Mouse (Mus musculus): Measurements from ENCODE around the gene Apom. TPM values are rescaled to one million over a fixed set of nuclear protein-coding genes. Genes with fewer than 3 reads are reported as not detected.

Apom gene
- 0.18 and 0.21 TPM in 2 replicates for polyA plus RNA-seq (2015; fragmentation: Nextera tagmentation; extraction: Ambion mirVana)

DNA sequence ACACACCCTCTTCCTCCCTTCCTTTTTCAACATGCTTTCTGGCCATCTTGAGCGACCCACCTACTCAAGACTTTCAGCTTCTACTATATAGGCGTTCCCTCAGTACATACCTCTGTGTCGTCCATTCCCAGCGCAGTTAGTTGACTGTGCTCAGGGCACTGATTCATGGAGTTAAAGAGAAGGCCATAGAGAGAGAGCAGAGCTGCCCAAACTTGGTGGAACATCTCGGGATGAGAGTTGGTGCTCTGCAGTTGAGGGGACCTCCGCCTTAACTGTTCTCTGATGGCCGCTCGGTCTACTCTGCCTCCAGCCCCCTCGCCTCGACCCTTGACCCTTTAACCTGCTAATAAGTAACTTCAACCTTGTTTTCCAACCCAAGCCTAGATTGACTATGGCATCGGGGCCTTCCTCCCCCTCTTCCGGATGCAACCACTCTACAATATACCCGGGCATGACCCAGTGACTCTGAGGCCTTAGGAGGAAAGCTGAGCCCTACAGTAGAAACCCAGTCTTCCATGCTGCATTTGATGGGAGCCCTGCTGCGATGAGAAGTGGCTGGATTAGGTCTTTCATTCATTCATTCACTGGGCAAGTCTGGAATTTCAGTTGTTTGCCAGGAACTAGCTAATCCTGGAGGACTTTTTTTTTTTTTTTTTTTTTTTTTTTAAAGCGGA is at the start of gene Apom:
TSS of gene Apom (minus strand) at position 551 of the 674 bp plus-strand sequence.
- no peak for DNase-seq (ENCODE audit: low spot score)

DNA sequence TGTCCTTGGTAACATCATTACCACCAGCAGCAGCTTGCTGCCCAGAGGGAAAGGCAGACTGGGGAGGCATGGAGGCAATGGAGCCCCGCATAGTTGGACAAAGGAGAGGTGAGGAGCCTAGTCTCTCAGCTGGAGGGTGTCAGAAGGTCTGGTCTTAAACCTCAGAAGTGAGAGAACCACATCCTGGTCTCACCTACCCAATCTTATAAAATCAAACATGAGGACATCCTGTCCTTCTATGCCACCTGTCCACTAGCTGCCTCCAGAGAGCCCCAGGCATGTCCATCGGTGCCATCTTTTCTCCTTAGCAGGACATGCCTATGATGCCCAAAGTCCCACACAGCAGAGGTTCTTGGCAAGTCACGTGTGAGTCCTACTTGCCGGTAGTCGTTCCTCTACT is 48.2 kb upstream of the Apom start:
- no peak for DNase-seq (ENCODE audit: low spot score)

DNA sequence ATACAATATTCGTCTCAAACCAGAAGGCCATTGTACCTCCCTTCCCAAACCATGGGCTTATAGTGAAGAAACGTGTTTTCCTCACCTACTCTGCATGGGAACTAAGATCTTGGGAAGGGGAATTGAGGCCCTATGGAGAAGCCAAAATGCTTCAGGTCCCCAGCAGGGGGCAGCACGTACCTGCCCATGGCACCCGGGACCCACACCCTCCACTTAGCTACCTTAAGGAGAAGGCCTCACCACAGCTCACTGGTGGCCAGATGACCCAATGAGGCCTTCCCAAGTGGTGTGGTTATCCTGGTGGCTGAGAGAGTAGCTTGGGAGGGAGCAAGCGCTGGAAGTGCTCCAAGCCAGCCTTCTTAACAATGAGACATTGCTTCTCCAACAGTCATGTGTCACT is 46.7 kb upstream of the Apom start:
- peak; percentile 80 for DNase-seq (ENCODE audit: low spot score)

DNA sequence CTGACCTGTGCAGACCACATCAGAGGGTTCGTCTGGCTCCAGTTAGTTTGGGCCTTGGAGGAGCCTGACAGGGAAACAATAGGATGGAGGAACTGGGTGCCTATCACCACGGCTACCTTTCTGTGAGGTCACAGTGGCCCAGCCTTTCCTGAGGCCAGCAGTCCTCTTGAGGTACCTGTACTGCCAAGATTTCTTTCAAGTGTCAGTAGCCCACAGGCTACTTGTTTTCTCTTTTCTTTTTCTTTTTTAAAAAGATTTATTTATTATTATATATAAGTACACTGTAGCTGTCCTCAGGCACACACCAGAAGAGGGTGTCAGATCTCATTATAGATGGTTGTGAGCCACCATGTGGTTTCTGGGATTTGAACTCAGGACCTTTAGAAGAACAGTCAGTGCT is 44.1 kb upstream of the Apom start, which contains the start of gene Aif1:
TSS of gene Aif1 (minus strand) at position 101 of the 400 bp plus-strand sequence.
- DNase-seq (ENCODE audit: low spot score): no peak

DNA sequence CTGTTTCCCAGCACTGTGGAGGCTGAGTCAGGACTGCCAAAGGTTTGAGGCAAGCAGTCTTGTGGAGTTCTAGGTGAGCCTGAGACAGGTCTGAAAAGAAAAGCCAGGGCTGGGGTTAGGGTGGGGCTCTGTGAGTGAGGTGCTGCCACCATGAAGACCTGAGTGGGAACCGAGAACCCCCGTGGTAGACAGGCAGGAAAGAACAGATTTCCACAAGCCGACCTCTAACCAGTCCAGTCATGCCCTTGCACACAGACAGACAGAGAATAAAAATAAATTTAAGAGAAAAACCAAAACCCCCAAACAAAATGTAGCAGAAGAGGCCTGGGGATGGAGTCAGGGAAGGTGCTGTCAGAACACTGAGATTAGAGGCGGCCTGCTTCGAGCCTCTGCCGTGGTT is 43.5 kb upstream of the Apom start:
- no peak for DNase-seq (ENCODE audit: low spot score)

DNA sequence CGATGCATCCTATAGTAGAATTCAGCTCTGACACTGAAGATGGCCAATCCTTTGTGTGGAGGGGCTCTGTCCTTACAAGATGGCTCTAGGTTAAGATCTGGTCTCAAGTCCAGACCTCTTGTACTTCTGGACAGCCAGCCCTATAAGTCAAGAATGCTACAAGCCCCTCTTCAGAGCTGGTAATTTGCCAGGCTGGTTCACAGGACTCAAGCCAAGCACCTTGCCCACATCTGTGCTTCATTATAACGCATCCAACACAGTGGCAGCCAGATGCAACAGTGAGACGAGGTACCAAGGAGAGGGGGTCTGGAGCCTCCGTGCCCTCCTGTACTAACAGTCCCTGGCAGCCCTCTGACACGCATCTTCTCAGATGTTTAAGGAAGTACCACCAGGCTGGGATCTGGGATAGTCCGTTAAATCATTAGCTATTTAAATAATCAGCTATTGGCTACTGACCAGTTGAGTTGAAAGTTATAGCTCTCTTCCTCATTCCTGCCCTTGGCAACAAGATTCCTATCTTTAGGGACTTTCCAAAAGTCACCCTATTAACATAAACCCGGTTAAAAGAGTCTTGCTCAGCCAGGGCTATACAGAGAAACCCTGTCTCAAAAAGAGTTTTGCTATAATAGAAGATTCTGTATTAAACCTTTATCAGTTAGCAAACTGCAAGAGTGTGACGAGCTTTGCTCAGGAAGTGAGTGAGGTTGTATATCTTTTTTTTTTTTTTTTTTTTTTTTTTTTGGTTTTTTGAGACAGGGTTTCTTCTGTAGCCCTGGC is 42.5 kb upstream of the Apom start:
- DNase-seq (ENCODE audit: low spot score): no peak

DNA sequence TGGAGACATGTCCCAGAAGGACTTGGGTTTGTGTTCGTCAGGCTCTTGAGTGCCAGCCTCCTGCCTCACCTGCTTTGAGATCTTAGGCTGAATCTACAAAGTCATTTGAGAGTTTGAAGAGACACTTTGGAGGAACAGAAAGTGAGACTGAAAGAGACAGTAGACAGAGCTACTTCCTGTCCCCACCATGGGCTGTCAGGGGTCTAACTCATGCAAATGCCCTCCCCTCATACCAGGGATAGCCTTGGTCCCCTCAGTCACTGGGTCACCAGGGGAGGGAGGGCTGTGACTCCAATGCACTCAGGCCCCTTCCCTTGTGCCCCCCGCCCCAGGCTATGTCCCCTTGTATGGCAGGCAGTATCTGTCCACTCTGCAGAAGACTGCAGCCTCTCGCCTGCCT is 41.5 kb upstream of the Apom start:
- peak; percentile 48 for DNase-seq (ENCODE audit: low spot score)

DNA sequence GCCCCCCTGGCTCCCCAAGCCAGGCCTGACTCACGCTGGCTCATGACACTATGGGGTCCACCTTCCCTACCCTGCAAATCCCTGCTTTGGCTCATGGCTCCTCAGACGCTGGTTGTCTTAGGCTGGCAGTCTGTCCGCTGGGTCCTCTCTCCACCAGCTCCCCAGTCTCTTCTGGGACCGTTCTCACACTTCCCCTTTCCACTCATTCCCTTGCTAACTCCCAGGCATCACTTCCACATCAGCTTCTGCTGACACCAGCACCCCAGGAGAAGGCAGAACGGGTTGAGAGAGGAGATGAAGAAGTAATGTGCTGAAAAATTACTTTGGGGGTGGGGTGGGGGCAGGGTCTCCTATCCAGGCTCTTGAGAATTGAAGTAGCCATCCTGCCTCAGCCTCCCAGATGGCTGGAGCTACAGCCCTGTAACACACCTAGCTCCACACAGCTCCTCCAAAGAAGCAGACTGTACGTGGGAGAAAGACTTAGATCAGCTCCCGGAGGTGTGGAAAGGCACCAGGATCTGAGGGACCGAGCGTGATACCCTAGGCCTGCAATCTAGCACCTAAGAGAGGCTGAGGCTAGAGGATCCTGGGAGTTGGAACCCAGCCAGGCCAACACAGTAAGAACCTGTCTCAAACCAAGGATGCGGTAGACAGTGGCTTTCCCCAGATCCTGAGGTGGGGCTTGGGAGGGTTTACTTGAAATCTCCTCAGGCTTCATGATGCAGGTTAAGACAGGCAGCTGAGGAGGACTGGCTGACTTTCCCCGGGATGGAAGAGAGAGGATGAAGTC is 40.8 kb upstream of the Apom start:
- no peak for DNase-seq (ENCODE audit: low spot score)

DNA sequence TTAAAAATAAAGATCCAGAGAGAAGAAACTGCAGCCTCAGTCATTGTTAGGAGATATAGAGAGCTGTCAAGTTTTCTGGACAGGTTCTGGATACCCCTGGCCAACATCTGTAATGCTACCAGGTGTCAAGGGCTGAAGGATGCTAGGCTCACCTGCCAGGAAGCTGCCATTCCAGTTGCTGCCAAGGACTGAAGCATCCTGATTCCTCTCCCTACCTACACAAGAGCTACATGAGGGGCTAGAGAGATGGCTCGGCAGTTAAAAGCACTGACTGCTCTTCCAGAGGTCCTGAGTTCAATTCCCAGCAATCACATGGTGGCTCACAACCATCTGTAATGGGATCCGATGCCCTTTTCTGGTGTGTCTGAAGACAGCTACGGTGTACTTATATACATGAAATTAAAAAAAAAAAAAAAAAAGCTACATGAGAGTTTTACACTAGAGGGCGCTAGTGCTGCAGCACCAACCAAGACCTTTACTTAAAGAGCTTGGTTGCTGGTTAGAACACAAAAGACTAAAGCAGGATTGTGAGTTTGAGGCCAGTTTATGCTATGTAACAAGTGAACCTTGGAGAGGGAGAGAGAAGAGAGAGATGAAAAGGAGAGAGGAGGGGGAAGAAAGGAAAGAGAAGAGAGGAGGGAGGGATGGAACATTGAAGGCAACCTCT is 36.8 kb upstream of the Apom start:
- DNase-seq (ENCODE audit: low spot score): peak; percentile 84

DNA sequence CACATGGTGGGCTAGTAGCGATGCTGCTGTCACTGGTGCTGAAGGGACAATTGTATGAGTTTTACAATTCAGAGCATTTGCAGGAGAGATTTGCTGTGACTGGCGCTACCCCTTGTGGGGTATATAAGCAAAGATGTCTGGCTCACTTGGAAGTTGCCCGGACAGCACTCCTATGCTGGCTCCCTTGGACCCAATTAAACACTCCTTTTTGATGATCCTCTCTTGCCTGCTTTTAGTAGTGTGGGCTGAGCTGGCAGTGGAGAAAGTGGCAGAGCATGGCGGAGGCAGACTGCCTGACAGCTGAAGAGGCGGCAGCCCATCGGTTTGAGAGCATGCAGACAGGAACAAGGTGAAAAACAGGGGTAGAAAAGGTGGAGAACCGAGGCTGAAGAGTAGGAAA is 35.9 kb upstream of the Apom start:
- no peak for DNase-seq (ENCODE audit: low spot score)

DNA sequence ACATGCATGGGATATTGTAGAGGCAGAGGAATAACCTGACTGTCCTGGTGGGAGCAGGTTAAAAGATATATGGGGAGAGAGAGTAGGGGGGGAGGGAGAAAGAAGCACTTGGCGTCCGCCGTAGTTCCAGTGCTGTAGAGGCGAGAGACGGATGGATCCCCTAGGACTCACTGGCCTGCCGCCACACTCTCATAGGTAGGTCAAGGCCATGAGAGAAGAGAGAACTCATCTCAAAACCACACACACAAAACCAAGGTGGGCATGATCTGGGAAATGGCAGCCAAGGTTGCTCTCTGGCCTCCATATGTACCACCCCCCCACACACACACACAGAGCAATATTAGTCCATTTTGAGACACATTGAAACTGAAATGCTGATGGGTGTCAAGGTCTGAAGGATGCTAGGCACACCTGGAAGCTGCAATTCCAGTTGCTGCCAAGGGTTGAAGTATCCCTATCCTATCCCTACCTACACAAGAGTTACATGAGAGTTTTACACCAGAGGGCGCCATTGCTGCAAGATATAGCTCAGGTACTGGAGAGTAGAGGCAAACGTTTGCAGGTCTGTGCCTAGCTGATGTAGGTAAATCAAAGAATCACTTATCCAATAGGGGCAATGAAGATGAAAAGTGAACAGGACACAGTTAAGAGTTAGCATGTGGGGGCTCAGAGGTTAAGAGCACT is 34.6 kb upstream of the Apom start:
- peak; percentile 89 for DNase-seq (ENCODE audit: low spot score)

DNA sequence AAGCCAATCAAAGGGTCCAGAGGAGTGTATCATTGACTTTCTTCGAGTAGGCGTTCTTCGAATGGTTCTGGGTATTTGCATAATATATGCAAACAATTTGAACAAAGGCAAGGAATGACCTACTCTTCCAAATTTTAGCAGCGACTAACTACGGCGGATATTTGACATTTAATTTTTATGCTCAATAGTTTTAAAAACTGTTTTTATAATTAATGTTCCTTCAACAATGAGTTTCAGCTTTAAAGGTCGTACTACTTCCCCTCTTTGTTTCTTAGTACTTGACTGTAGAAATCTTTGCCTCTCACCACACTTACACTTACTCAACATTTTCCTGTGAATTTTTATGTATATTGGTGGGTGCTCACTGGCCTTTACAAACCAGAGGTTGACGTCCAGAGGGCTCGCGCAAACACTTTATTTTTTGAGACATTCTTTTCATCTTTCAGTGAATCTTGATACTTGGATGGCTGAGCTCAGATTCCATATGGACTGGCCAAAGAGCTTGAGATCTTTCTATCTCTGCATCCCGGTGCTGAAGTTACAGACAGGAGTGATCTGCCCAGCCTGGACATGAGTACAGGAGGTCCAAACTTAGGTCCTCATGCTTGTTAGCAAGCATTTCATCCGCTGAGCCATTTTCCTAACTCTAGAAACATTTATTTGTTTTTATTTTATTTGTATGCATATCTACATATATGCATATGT is 33.8 kb upstream of the Apom start:
- no peak for DNase-seq (ENCODE audit: low spot score)

DNA sequence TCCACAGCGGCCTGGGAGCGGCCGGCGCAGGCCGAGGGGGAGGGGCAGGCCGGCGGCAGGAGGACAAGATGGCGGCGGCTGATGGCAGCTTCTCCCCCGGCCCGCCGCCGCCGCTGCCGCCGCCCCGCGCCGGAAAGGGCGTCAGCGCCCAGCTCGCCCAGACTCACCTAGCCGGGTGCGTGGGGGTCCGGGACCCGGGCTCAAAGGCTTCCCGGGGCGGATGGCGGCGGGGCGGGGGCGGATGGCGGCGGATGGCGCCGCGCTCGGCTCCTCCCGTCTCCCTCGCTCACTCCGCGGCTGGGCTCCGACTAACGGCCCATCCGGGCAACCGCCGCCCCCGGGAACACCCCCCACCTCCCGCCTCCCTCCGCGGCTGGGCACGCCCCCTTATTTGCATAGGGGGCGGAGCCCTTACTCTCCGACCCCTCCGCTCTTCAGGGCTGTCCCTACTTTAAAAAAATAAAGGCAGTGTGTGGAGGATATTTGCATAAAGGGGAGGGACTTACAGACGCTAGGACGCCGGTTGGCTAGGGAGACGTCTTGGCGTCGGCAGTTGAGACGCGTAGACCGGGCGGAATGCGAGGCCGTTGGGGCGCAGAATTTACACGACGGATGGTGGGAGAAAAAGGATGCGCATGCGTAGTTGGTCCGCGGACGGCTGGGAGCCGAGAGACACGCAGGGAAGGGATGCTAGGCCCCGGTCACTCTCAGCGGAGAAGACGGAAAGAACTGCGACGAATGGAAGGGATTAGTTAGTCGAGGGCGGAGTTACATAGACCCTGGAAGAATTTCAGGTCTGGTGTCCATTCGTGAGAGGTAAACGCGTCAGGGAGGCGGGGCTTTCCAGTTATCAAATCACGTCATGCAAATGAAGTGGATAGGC is 33.0 kb upstream of the Apom start, which contains the start of gene Prrc2a:
TSS of gene Prrc2a (minus strand) at position 330 of the 883 bp plus-strand sequence.
- DNase-seq (ENCODE audit: low spot score): peak; percentile 99

DNA sequence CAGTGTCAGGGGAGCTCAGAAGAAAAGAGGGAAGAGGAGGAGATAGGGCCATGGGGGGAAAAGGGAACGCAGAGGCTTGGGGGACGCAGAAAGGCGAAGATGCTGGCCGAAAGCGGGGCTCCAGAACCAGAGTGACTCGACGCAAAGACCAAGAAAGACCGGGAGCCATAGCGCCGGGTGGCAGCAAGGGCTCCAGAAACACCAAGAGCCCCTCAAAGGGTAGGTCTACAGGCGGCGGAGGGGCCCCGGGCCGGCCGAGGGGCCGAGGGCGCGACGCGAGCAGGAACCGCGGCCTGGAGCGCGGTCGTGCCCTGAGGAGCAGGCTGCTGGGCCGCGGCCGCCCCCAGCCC is 32.3 kb upstream of the Apom start:
- no peak for DNase-seq (ENCODE audit: low spot score)

DNA sequence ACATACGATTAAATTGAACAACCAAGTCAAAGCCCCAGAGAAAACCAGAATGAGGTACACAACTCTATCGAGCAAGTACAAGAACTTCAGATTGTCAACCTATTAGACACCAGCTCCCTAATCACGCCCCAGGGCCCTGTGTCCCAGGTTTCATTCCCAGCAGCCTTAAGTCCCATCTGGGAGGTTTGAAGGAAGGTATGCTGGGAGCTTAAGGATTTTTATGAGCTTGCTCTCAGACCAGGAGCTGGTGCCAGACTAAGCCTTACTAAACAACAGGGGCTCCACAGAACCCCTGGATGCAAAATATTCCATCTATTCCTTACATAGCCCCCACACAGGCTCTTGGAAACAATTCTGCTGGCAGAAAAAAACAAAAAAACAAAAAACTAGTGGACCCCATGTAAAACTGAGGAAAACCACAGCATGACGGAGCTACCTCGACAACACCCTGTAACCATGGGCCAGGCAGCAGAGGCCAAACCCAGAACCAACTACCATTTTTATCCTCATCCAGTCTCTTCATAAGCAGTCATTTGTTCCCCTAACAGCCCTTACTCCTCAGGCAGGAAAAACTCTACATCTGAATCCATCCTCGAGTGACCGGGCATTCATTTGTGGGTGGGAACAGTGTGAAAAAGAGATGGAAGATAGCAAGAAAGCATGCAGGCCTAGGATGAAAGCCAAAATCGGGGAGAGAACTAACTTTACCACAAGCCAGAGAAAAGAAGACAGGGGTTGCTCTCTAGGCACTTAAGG is 31.7 kb upstream of the Apom start:
- no peak for DNase-seq (ENCODE audit: low spot score)

DNA sequence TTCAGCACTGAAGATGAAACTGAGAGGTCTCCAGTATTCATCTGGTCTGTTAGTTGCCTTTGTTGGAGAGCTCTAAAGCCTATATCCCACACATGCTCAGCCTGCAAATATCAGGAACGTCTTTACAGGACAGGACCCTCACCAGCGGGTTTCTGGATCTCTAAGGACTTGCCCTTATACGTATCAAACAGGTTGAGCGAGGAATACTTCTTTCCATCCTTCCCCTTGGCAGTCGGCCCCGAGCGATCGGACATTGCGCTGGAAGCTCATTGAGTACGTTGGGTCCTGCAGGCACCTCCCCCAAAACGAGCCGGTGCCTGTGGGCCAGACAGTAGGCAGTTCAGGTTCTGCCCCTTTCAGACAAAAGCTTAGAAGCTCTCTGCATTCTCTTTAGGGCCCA is 30.9 kb upstream of the Apom start:
- no peak for DNase-seq (ENCODE audit: low spot score)

DNA sequence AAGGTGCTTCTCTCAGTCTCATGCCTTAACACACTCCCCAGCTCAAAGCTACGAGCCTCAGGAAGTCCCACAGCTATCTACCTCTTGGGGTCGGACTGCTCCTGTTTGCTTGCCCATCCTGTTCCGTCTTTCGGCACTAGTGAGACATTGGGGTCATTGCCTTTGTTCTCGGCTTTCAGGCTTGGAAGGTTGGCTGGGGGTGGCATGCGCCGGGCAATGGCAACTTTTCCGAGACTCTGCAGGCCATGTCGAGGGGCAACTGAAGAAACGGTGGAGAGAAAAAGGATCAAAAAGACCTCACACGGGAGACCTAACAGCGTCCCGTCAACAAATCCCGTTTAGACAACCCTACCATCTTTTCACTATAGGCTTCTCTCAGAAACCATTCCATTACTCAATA is 30.3 kb upstream of the Apom start:
- DNase-seq (ENCODE audit: low spot score): no peak

DNA sequence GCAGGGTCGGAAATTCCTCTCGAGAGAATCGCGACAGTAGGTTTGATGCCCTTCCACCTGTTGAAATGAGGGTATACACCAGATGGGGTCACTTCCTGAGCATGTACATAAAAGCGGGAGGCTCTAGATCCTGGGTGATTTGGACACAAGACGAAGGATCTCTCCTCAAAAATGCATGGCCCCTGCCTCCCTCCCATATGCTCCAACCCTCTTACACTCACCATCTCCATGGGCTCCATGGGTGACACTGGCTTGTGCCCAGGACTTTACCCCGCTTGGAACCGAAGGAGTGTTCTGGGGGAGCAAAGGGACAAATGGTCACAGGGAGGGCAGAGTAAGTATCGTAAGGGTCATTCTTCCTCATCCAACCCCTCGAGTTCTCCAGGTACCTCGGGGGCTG is 29.6 kb upstream of the Apom start:
- DNase-seq (ENCODE audit: low spot score): no peak

DNA sequence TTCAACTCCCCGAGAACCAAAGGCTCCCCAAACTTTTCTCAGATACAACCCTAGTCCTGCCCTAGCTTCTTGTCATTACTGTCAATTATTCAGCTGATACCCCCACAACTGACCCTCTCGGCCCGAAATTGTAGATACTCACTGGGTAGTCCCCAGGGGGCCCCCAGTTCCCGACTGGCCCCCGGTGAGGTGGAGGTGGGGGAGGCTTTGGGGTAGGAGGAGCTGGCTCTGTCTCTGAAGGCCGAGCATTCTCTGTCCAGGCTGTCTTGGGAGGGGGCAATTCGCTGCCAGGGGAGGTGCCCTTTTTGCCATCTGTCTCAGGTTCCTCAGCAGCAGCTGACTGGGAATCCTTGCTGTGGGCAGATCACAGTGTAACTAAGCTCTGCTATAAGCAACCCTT is 27.8 kb upstream of the Apom start:
- no peak for DNase-seq (ENCODE audit: low spot score)
